Mouse (Mus musculus): ENCODE data around the gene Mdfic. TPM values are rescaled to one million over a fixed set of nuclear protein-coding genes. Genes with fewer than 3 reads are reported as not detected.
"Not testable (repeated sequence)": the region's sequence is repeated elsewhere in the genome, so short reads cannot be mapped to it uniquely, and the experiment has no call there.

The Mdfic gene
- polyA plus RNA-seq, 1 experiment = not detected

DNA sequence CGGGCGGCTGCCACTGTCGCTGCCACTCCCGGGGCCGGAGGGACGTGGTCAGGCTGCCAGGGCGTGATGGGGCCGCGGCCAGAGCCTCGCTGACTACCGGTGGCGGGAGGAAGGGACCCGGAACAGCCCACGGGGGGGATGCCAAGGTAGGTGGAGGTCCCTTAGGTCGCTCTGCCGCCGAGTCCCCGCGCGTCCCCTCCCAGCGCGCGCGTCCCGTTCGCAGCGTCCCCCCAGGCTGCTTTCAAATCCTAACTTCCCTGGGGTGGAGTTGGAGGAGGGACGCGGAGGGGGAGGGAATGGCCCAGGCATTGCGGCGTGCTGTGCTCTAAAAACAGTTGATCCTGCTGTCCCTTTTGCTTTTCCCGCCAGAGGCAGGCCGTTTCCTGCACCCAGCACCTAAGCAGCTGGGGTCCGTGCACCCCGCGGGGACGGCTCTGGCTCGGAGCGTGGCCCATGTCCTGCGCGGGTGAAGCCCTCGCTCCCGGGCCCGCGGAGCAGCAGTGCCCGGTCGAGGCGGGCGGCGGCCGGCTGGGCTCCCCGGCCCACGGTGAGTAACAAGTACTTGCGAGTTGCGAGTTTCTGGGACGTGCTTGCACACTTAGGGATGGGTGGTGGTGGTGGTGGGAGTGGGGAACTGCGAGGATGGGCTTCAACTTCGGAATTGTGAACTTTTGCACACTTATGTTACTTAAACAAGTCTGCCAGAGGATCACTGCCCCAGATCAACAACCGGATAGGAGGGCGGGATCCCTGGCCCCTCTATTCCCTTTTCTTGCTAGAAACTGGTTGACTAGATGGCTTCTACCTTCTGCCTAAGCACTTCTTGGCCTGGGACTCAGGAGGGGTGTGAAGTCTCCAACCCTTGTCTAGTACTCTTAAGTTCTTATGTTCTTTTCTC, 606 bp downstream of the Mdfic start:
- H3K27ac ChIP-seq (ENCODE audit: insufficient read depth, low read depth, low read length) = no peak overlapping the region
- WGBS = under 1% methylated on average over 60 of the region's 60 CpGs
- TF ChIP-seq POLR2A (IDR thresholded peaks at IDR 0.05; ENCODE audit: insufficient read depth, low read depth, low read length) = no peak
- no peak for TF ChIP-seq CTCF (IDR thresholded peaks at IDR 0.05; ENCODE audit: insufficient read depth, low read depth, low read length)
- H3K4me1 ChIP-seq (ENCODE audit: control insufficient read depth, insufficient read depth, low read length) = peaks cover 12% of the 10 kb centered on the region; the same call in 1 of the 2 replicates
- H3K4me3 ChIP-seq (ENCODE audit: insufficient read depth, low read depth, low read length) = peak overlapping the region; percentile 59

DNA sequence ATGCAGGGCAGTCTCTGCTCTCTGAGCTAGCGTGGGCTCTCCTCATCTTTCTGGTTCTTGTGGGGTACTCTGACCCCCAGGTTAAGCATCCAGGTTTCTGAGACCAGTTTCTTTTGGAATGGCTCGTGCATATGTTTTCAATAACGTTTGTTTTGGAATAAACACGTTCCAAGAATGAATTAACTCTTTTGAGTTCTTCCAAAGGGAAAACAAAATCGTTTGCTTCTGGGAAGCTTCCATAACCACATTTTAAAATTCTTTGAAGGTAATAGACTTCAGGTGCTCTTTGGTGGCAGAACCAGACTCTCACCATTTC, 1.2 kb downstream of the Mdfic start:
- TF ChIP-seq POLR2A (IDR thresholded peaks at IDR 0.05; ENCODE audit: insufficient read depth, low read depth, low read length) (no peak), CTCF (IDR thresholded peaks at IDR 0.05; ENCODE audit: insufficient read depth, low read depth, low read length) (no peak)
- WGBS = 21% methylated on average over 5 of the region's 5 CpGs
- Histone ChIP-seq H3K4me1 (ENCODE audit: control insufficient read depth, insufficient read depth, low read length) (peaks cover 12% of the 10 kb centered on the region; the same call in 1 of the 2 replicates), H3K27ac (ENCODE audit: insufficient read depth, low read depth, low read length) (no peak overlapping the region), H3K4me3 (ENCODE audit: insufficient read depth, low read depth, low read length) (no peak overlapping the region)

DNA sequence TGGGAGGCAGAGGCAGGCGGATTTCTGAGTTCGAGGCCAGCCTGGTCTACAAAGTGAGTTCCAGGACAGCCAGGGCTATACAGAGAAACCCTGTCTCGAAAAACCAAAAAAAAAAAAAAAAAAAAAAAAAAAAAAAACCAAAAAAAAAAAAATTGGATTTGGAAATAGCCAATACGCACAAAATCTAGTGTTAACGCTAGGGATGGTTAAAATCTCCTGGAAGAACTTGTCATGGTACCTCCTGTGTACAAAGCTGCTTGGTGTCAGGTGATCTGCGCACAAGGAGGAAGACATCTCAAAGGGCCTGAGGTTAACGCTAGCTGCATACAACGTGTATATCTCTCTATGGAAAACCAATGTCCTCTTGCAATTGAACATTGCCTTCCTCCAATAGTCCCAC, 2.2 kb downstream of the Mdfic start:
- H3K4me1 ChIP-seq (ENCODE audit: control insufficient read depth, insufficient read depth, low read length) = peaks cover 12% of the 10 kb centered on the region; the same call in 1 of the 2 replicates
- H3K27ac ChIP-seq (ENCODE audit: insufficient read depth, low read depth, low read length); H3K4me3 ChIP-seq (ENCODE audit: insufficient read depth, low read depth, low read length): not testable (repeated sequence)
- 97% methylated on average over 7 of the region's 8 CpGs for WGBS

DNA sequence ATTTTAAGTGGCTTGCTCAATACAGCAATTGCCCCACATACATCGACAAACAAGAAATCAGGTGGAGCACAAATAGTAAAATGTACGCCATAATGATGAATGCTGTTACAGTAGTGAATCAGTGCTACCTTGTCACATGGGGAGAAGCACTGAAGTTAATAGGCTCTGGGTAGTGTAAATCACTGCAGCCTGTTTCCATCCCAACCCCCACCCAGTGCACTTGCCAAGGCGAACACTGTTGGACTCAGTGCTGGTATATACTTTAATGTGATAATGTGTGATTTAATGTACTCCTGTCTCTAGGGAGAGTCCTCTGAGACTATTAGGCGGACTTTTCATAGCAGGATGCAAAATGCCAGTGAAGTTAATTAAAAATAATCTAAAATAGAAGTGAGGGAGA, 3.8 kb downstream of the Mdfic start:
- peaks cover 12% of the 10 kb centered on the region; the same call in 1 of the 2 replicates for H3K4me1 ChIP-seq (ENCODE audit: control insufficient read depth, insufficient read depth, low read length)
- no peak for TF ChIP-seq POLR2A (IDR thresholded peaks at IDR 0.05; ENCODE audit: insufficient read depth, low read depth, low read length)
- no peak for TF ChIP-seq CTCF (IDR thresholded peaks at IDR 0.05; ENCODE audit: insufficient read depth, low read depth, low read length)
- WGBS = 95% methylated on average over 4 of the region's 4 CpGs

DNA sequence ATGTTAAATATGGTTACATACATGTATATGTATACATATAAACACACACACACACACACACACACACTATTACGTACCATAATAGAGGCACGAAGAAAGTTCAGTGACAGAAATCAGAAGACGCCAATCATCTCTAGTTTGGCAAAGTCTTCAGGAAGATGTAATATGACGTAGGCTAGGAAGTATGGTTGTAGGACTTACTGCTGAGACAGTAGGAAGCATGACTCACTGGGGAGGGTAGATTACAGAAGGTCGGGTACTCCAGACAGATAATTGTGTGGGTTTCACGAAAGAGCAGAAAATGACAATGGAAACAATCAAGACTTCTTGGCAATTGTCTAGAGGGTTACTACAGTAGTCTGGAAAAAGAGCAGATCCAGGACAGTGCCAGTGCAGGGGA, 6.0 kb downstream of the Mdfic start:
- H3K27ac ChIP-seq (ENCODE audit: insufficient read depth, low read depth, low read length) = no peak overlapping the region
- H3K4me1 ChIP-seq (ENCODE audit: control insufficient read depth, insufficient read depth, low read length) = peaks cover under 1% of the 10 kb centered on the region; the same call in 1 of the 2 replicates
- TF ChIP-seq POLR2A (IDR thresholded peaks at IDR 0.05; ENCODE audit: insufficient read depth, low read depth, low read length) (no peak), CTCF (IDR thresholded peaks at IDR 0.05; ENCODE audit: insufficient read depth, low read depth, low read length) (no peak)
- WGBS = 77% methylated on average over 6 of the region's 6 CpGs
- no peak overlapping the region for H3K4me3 ChIP-seq (ENCODE audit: insufficient read depth, low read depth, low read length)

More for the DNA sequence above, 3.8 kb downstream of the Mdfic start:
- Histone ChIP-seq H3K27ac (ENCODE audit: insufficient read depth, low read depth, low read length) (no peak overlapping the region), H3K4me3 (ENCODE audit: insufficient read depth, low read depth, low read length) (no peak overlapping the region)

DNA sequence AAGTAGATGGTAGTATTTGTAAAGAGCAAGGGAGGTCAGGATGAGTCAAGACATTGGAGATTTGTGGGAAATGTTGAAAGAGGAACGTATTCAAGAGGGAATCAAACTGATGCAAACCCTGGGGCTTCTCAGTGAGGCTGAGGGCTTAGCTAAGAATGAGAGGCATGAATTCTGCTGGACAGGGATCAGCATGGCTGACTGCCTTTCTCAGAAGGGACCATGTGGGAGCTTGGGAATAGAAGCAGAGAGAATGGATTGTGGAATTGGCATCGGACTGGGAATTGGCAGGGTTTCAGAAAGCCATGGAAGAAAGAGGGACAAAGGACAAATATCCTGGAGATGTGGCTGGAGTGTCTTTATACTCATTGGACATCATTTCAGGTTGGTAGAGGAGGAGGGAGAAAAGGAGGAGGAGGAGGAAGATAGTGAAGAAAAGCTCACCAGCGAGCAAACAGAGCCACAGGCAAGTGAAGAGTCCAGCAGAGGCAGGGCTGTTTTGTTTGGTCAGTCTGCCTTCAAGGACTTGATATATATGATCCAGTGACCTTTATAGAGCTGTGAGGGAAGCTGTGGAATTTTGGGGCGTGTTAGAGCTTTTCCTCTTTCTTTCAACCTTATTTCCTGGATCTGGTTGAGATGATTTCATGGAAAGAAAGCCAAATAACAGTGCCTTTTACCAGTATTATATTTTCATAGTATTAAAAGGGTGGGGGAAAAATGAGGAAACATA, 7.4 kb downstream of the Mdfic start:
- Histone ChIP-seq H3K27ac (ENCODE audit: insufficient read depth, low read depth, low read length) (no peak overlapping the region), H3K4me3 (ENCODE audit: insufficient read depth, low read depth, low read length) (no peak overlapping the region), H3K4me1 (ENCODE audit: control insufficient read depth, insufficient read depth, low read length) (no peaks in the 10 kb centered on the region)
- TF ChIP-seq POLR2A (IDR thresholded peaks at IDR 0.05; ENCODE audit: insufficient read depth, low read depth, low read length) (no peak), CTCF (IDR thresholded peaks at IDR 0.05; ENCODE audit: insufficient read depth, low read depth, low read length) (no peak)
- 74% methylated on average over 4 of the region's 4 CpGs for WGBS

DNA sequence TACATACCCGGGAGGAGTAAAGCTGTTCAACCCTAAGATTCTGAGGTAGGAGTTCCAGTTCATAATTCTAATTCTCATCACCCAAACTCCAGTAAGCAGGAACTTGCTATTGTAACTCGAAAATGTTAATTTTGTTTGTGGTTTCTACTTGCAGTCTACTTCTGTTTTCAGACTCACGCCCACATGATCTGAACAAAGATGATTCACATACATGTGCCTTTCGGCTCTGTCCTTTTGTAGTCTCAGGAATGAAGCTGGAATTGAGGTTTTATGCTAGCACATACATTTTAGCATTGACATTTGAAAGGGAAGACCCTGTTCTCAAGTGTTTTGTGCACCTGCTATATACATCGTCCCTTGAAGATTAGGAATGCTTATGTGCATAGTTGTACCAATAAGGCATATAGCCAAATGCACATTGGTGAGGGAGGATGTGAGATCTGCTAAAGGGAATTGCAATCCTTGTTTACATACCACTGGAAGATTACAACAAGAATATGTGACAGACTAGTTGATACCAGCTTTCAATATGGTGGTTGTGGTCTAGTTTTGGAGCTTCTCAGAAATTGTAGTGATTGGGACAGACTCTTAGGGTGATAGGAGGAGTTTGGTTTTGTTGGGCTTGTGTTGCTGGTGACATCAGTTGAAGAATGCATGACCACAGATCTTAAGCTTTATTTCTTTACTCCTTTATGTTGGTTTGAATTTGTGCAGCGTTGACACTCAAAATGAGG, 8.6 kb downstream of the Mdfic start:
- no peak overlapping the region for H3K27ac ChIP-seq (ENCODE audit: insufficient read depth, low read depth, low read length)
- no peak overlapping the region for H3K4me3 ChIP-seq (ENCODE audit: insufficient read depth, low read depth, low read length)
- 61% methylated on average over 6 of the region's 6 CpGs for WGBS
- H3K4me1 ChIP-seq (ENCODE audit: control insufficient read depth, insufficient read depth, low read length) = no peaks in the 10 kb centered on the region
- TF ChIP-seq CTCF (IDR thresholded peaks at IDR 0.05; ENCODE audit: insufficient read depth, low read depth, low read length) (no peak), POLR2A (IDR thresholded peaks at IDR 0.05; ENCODE audit: insufficient read depth, low read depth, low read length) (no peak)

DNA sequence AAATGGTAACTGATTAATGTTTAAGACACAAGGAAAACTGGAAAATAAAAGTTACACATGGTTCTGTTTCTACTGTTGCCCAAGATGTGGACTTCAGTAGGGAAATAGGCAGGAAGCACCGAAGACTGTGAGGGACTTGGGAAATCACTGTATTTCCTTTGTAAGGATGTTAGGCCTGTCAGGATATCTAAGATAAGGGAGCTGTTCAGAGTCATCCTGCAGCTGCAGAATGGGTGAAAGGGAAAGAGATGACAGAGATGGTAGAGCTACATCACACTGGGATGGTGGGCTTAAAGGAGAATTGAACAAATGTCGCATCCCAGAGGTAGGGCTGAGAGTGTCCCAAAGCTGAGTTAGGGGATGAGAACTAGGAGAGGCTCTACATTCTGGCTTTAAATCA, 9.8 kb downstream of the Mdfic start:
- Histone ChIP-seq H3K27ac (ENCODE audit: insufficient read depth, low read depth, low read length) (no peak overlapping the region), H3K4me1 (ENCODE audit: control insufficient read depth, insufficient read depth, low read length) (no peaks in the 10 kb centered on the region), H3K4me3 (ENCODE audit: insufficient read depth, low read depth, low read length) (no peak overlapping the region)
- 94% methylated on average over 2 of the region's 2 CpGs for WGBS
- no peak for TF ChIP-seq CTCF (IDR thresholded peaks at IDR 0.05; ENCODE audit: insufficient read depth, low read depth, low read length)
- TF ChIP-seq POLR2A (IDR thresholded peaks at IDR 0.05; ENCODE audit: insufficient read depth, low read depth, low read length) = no peak

DNA sequence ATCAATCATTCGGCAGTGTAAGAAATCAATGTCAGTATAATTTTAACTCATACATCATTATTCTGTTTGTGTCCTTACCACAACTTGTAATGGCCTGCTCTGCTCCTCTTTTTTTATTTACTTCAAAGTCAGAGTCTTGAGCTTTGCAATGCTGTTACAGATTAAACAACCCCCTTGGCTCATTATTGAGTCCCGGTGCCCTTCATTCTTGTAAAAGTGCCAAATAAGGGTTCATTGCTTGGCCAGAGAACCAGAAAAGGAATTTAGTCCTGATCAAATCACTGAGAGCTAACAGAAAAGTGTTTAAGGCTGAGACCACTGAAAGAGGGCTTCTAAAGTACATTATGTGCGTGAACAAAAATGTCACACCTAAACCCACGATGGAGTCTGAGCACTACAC, 10.2 kb downstream of the Mdfic start:
- WGBS = 65% methylated on average over 4 of the region's 4 CpGs
- no peak overlapping the region for H3K27ac ChIP-seq (ENCODE audit: insufficient read depth, low read depth, low read length)
- no peak for TF ChIP-seq POLR2A (IDR thresholded peaks at IDR 0.05; ENCODE audit: insufficient read depth, low read depth, low read length)
- no peak for TF ChIP-seq CTCF (IDR thresholded peaks at IDR 0.05; ENCODE audit: insufficient read depth, low read depth, low read length)
- H3K4me3 ChIP-seq (ENCODE audit: insufficient read depth, low read depth, low read length) = no peak overlapping the region
- H3K4me1 ChIP-seq (ENCODE audit: control insufficient read depth, insufficient read depth, low read length) = no peaks in the 10 kb centered on the region

Measured in olfactory bulb, adult 2 months (tissue).